Mouse (Mus musculus) forebrain, embryonic 12.5 days (tissue): ENCODE measurements around the gene Rbm15b. TPM values are rescaled to one million over a fixed set of nuclear protein-coding genes. Genes with fewer than 3 reads are reported as not detected.

Experiments used
- ATAC-seq: fragments of 200-750 bp; cut with Nextera tagmentation; 2 replicates; pipeline ENCODE4 v1.8.0; 2017; ENCODE audit warnings: moderate TSS enrichment; ENCODE audit not compliant: low FRiP score
- H3K27ac ChIP-seq: fragments of 300-500 bp; sonication (generic); 2 replicates; pipeline ENCODE4 v1.5.1; 2016; ENCODE audit warnings: mild to moderate bottlenecking
- H3K27me3 ChIP-seq: fragments of 300-500 bp; sonication (generic); 2 replicates; pipeline ENCODE4 v1.6.1; 2016; ENCODE audit warnings: mild to moderate bottlenecking
- H3K36me3 ChIP-seq: fragments of 300-500 bp; sonication (generic); replicated peaks from 2 replicates; pipeline ENCODE4 v1.6.1; 2016; ENCODE audit warnings: mild to moderate bottlenecking
- H3K4me1 ChIP-seq: fragments of 300-500 bp; sonication (generic); 2 replicates; pipeline ENCODE4 v1.6.1; 2016
- H3K4me2 ChIP-seq: fragments of 300-500 bp; sonication (generic); 2 replicates; pipeline ENCODE4 v1.6.1; 2016; ENCODE audit warnings: mild to moderate bottlenecking, moderate library complexity
- H3K4me3 ChIP-seq: fragments of 300-500 bp; sonication (generic); replicated peaks from 2 replicates; pipeline ENCODE4 v1.5.1; 2016; ENCODE audit warnings: mild to moderate bottlenecking
- H3K9ac ChIP-seq: fragments of 300-500 bp; sonication (generic); 2 replicates; pipeline ENCODE4 v1.6.1; 2016; ENCODE audit warnings: mild to moderate bottlenecking
- H3K9me3 ChIP-seq: fragments of 300-500 bp; sonication (generic); 2 replicates; pipeline ENCODE4 v1.6.1; 2016
- WGBS: fragments of 180-500 bp; shearing (Covaris S2); methylation state at CpG from one replicate; pipeline ENCODE4 v1.1.7; 2016; 5-methylcytosine and 5-hydroxymethylcytosine counted together
- polyA plus RNA-seq: library from polyadenylated mRNA; unstranded; fragments of >200 nt; fragmentation: Nextera tagmentation; extraction: Ambion mirVana; gene quantifications from 2 replicates; pipeline ENCODE4 v1.2.1, GENCODE M21; 2016

The Rbm15b gene
- polyA plus RNA-seq, 1 experiment from 2014 or later: 31.1 TPM

- Histone ChIP-seq H3K9me3 (no peaks in the 10 kb centered on the region), H3K27ac (no peak overlapping the region), H3K4me2 (peak overlapping the region; percentile 31), H3K27me3 (no peaks in the 10 kb centered on the region), H3K9ac (no peak overlapping the region), H3K4me1 (peaks cover 32% of the 10 kb centered on the region), H3K36me3 (peaks cover 29% of the 10 kb centered on the region), H3K4me3 (no peak overlapping the region)
- ATAC-seq: no peak
- 72% methylated on average over 3 of the region's 3 CpGs for WGBS
Measured at GRCm38 (mm10) chr9:106893327-106893726, 6.1 kb upstream of the Rbm15b start.

GRCm38 (mm10) chr9:106892552-106892875 is 5.3 kb upstream of the Rbm15b start:
- H3K36me3 ChIP-seq: peaks cover 37% of the 10 kb centered on the region
- 1% methylated on average over 9 of the region's 9 CpGs for WGBS
- H3K4me1 ChIP-seq: peaks cover 40% of the 10 kb centered on the region

GRCm38 (mm10) chr9:106891829-106892551 is 4.8 kb upstream of the Rbm15b start, which contains the start of gene Manf:
Gene Manf (minus strand): TSS chr9:106891979.
- no peaks in the 10 kb centered on the region for H3K27me3 ChIP-seq
- peak within 1 kb of the TSS; percentile 96 for H3K27ac ChIP-seq
- H3K9ac ChIP-seq: peak within 1 kb of the TSS; percentile 94
- peaks cover 43% of the 10 kb centered on the region for H3K4me1 ChIP-seq
- WGBS: under 1% methylated on average over 59 of the region's 59 CpGs
- H3K9me3 ChIP-seq: no peaks in the 10 kb centered on the region
- peaks cover 38% of the 10 kb centered on the region for H3K36me3 ChIP-seq
- peak within 1 kb of the TSS; percentile 90 for H3K4me3 ChIP-seq
- peak within 1 kb of the TSS; percentile 83 for H3K4me2 ChIP-seq
- peak; percentile 98 for ATAC-seq

More at GRCm38 (mm10) chr9:106892552-106892875, 5.3 kb upstream of the Rbm15b start:
- Histone ChIP-seq H3K9me3 (no peaks in the 10 kb centered on the region), H3K4me2 (peak overlapping the region; percentile 83), H3K27ac (peak overlapping the region; percentile 96), H3K4me3 (peak overlapping the region; percentile 90), H3K9ac (peak overlapping the region; percentile 94), H3K27me3 (no peaks in the 10 kb centered on the region)
- no peak for ATAC-seq

GRCm38 (mm10) chr9:106891341-106891741 is 4.1 kb upstream of the Rbm15b start:
- Histone ChIP-seq H3K9me3 (no peaks in the 10 kb centered on the region), H3K4me1 (peaks cover 43% of the 10 kb centered on the region), H3K4me2 (peak overlapping the region; percentile 83), H3K36me3 (peaks cover 38% of the 10 kb centered on the region), H3K27me3 (no peaks in the 10 kb centered on the region), H3K4me3 (peak overlapping the region; percentile 90), H3K27ac (peak overlapping the region; percentile 96), H3K9ac (peak overlapping the region; percentile 94)
- no peak for ATAC-seq
- 0% methylated on average over 17 of the region's 17 CpGs for WGBS

GRCm38 (mm10) chr9:106890496-106891240 is 3.4 kb upstream of the Rbm15b start:
- H3K9me3 ChIP-seq: no peaks in the 10 kb centered on the region
- H3K9ac ChIP-seq: peak overlapping the region; percentile 94
- WGBS: 73% methylated on average over 8 of the region's 8 CpGs
- H3K4me1 ChIP-seq: peaks cover 43% of the 10 kb centered on the region
- no peak for ATAC-seq
- no peak overlapping the region for H3K27ac ChIP-seq
- no peaks in the 10 kb centered on the region for H3K27me3 ChIP-seq
- H3K4me3 ChIP-seq: peak overlapping the region; percentile 90
- H3K4me2 ChIP-seq: peak overlapping the region; percentile 83
- peaks cover 37% of the 10 kb centered on the region for H3K36me3 ChIP-seq

GRCm38 (mm10) chr9:106889321-106889720 is 2.1 kb upstream of the Rbm15b start:
- H3K9ac ChIP-seq: peak overlapping the region; percentile 12; the same call in 1 of the 2 replicates
- ATAC-seq: no peak
- H3K9me3 ChIP-seq: no peaks in the 10 kb centered on the region
- no peaks in the 10 kb centered on the region for H3K27me3 ChIP-seq
- no peak overlapping the region for H3K4me2 ChIP-seq
- 87% methylated on average over 9 of the region's 9 CpGs for WGBS
- peaks cover 44% of the 10 kb centered on the region for H3K36me3 ChIP-seq
- H3K4me3 ChIP-seq: no peak overlapping the region
- no peak overlapping the region for H3K27ac ChIP-seq
- peaks cover 56% of the 10 kb centered on the region for H3K4me1 ChIP-seq

- ATAC-seq: no peak
- no peaks in the 10 kb centered on the region for H3K27me3 ChIP-seq
- no peaks in the 10 kb centered on the region for H3K9me3 ChIP-seq
- peaks cover 51% of the 10 kb centered on the region for H3K36me3 ChIP-seq
- H3K9ac ChIP-seq: no peak overlapping the region
- no peak overlapping the region for H3K4me2 ChIP-seq
- no peak overlapping the region for H3K4me3 ChIP-seq
- 91% methylated on average over 3 of the region's 3 CpGs for WGBS
- no peak overlapping the region for H3K27ac ChIP-seq
- peaks cover 60% of the 10 kb centered on the region for H3K4me1 ChIP-seq
Measured at GRCm38 (mm10) chr9:106888346-106888745, 1.1 kb upstream of the Rbm15b start.

GRCm38 (mm10) chr9:106885901-106886731 is 1.1 kb downstream of the Rbm15b start:
- peak; percentile 7; the same call in 1 of the 2 replicates for ATAC-seq
- Histone ChIP-seq H3K4me2 (peak overlapping the region; percentile 98), H3K4me3 (peak overlapping the region; percentile 98), H3K9me3 (no peaks in the 10 kb centered on the region), H3K27ac (peak overlapping the region; percentile 95), H3K36me3 (peaks cover 74% of the 10 kb centered on the region), H3K4me1 (peaks cover 79% of the 10 kb centered on the region), H3K27me3 (no peaks in the 10 kb centered on the region), H3K9ac (peak overlapping the region; percentile 99)
- WGBS: under 1% methylated on average over 82 of the region's 107 CpGs

GRCm38 (mm10) chr9:106884996-106885900 is 2.0 kb downstream of the Rbm15b start:
- H3K4me2 ChIP-seq: peak overlapping the region; percentile 98
- H3K27me3 ChIP-seq: no peaks in the 10 kb centered on the region
- peak overlapping the region; percentile 99 for H3K9ac ChIP-seq
- H3K36me3 ChIP-seq: peaks cover 76% of the 10 kb centered on the region
- no peaks in the 10 kb centered on the region for H3K9me3 ChIP-seq
- ATAC-seq: no peak
- peaks cover 73% of the 10 kb centered on the region for H3K4me1 ChIP-seq
- 29% methylated on average over 44 of the region's 44 CpGs for WGBS
- peak overlapping the region; percentile 98 for H3K4me3 ChIP-seq
- no peak overlapping the region; the same call in 1 of the 2 replicates for H3K27ac ChIP-seq

- Histone ChIP-seq H3K4me2 (peak overlapping the region; percentile 98), H3K9me3 (no peaks in the 10 kb centered on the region), H3K4me1 (peaks cover 64% of the 10 kb centered on the region), H3K4me3 (peak overlapping the region; percentile 98), H3K27ac (no peak overlapping the region), H3K9ac (peak overlapping the region; percentile 99), H3K36me3 (peaks cover 76% of the 10 kb centered on the region), H3K27me3 (no peaks in the 10 kb centered on the region)
- 50% methylated on average over 16 of the region's 16 CpGs for WGBS
- ATAC-seq: no peak
Measured at GRCm38 (mm10) chr9:106884306-106884705, 2.9 kb downstream of the Rbm15b start.

- no peak overlapping the region for H3K27ac ChIP-seq
- H3K4me2 ChIP-seq: peak overlapping the region; percentile 98
- H3K4me1 ChIP-seq: peaks cover 55% of the 10 kb centered on the region
- H3K27me3 ChIP-seq: no peaks in the 10 kb centered on the region
- ATAC-seq: no peak
- H3K9ac ChIP-seq: peak overlapping the region; percentile 38
- no peaks in the 10 kb centered on the region for H3K9me3 ChIP-seq
- peaks cover 76% of the 10 kb centered on the region for H3K36me3 ChIP-seq
- peak overlapping the region; percentile 27 for H3K4me3 ChIP-seq
- 86% methylated on average over 3 of the region's 3 CpGs for WGBS
Measured at GRCm38 (mm10) chr9:106883085-106883484, 4.1 kb downstream of the Rbm15b start.
